Mouse (Mus musculus): ENCODE data around the gene Olfr558. TPM values are rescaled to one million over a fixed set of nuclear protein-coding genes. Genes with fewer than 3 reads are reported as not detected.

The Olfr558 gene
- polyA plus RNA-seq, 1 experiment from 2014 or later, result not detected

DNA sequence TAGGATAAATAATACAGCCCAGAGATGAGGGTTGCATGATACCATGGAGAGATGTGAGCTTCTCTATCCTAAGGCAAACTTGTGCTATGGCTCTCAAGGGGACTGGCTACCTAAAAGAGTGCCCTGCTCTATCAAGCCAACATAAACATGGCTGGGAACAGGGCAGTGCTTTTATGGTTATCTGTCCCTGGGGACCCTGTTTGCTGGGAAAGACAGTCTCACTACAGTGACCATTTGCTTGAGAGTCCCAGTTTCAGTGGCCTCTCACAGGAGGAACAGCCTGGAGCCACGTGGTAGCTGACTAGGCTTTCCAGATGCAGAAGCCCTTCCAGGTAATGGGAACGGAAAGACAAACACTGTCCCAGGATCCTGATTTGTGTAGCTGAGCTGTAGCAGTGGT is 35.7 kb downstream of the Olfr558 start:
- ATAC-seq (ENCODE audit: low FRiP score, low read depth), result no peak

GRCm38 (mm10) chr7:102752086-102752485 is 50.1 kb downstream of the Olfr558 start:
- Histone ChIP-seq H3K4me3 (no peak overlapping the region), H3K36me3 (no peaks in the 10 kb centered on the region), H3K4me1 (no peaks in the 10 kb centered on the region), H3K9ac (replicated peaks) (no peak overlapping the region), H3K27me3 (no peaks in the 10 kb centered on the region), H3K27ac (replicated peaks) (no peak overlapping the region), H3K4me2 (replicated peaks) (no peak overlapping the region), H3K9me3 (no peaks in the 10 kb centered on the region)
- WGBS, result 16% methylated on average over 1 of the region's 1 CpGs
- ATAC-seq (ENCODE audit: low FRiP score, low read depth), result no peak

More for the DNA sequence above, 35.7 kb downstream of the Olfr558 start:
- H3K36me3 ChIP-seq, result no peaks in the 10 kb centered on the region
- H3K4me1 ChIP-seq, result no peaks in the 10 kb centered on the region
- H3K4me2 ChIP-seq (replicated peaks), result no peak overlapping the region
- H3K9ac ChIP-seq (replicated peaks), result no peak overlapping the region
- H3K27me3 ChIP-seq, result no peaks in the 10 kb centered on the region
- 69% methylated on average over 2 of the region's 2 CpGs for WGBS
- no peaks in the 10 kb centered on the region for H3K9me3 ChIP-seq
- H3K4me3 ChIP-seq, result no peak overlapping the region
- no peak overlapping the region for H3K27ac ChIP-seq (replicated peaks)

DNA sequence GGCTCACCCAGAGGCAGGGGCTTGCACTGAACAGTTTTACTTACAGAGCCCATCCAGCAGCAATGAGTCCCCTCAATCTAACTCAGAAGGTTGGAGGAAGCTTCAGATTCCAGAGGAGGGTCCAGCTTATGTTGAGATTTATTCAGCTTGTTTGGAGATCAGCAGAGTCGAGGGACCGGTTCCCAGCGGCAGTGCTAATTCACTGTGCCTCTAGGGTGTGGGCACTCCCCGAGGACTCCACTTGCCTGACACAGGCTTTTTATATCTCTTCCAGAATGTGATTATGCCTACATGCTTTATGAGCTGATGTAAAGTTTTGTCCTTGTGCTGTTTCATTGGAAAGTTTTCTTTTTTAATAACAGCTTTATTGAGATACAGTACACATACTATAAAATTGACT is 57.3 kb downstream of the Olfr558 start, which contains the start of the genes Olfr560 and Olfr78:
Gene Olfr560 (minus strand): TSS at position 101 of the 400 bp plus-strand sequence.
Gene Olfr78 (minus strand): TSS at position 206 of the 400 bp plus-strand sequence.
- no peak for ATAC-seq (ENCODE audit: low FRiP score, low read depth)
- H3K27ac ChIP-seq (replicated peaks), result no peak within 1 kb of the TSS
- H3K4me2 ChIP-seq (replicated peaks), result no peak within 1 kb of the TSS
- no peaks in the 10 kb centered on the region for H3K4me1 ChIP-seq
- H3K9me3 ChIP-seq, result no peaks in the 10 kb centered on the region
- no peaks in the 10 kb centered on the region for H3K36me3 ChIP-seq
- H3K4me3 ChIP-seq, result no peak within 1 kb of the TSS
- 84% methylated on average over 4 of the region's 4 CpGs for WGBS
- H3K9ac ChIP-seq (replicated peaks), result no peak within 1 kb of the TSS
- H3K27me3 ChIP-seq, result no peaks in the 10 kb centered on the region

Other genes with a start within 250 kb of the Olfr558 start
- 0.46 and 0.80 TPM in 2 replicates for gene Olfr543, start 220.5 kb upstream of the Olfr558 start, polyA plus RNA-seq (2016; fragmentation: Nextera tagmentation; extraction: Ambion mirVana)
- gene Olfr544, start 213.9 kb upstream of the Olfr558 start, polyA plus RNA-seq (2016; fragmentation: Nextera tagmentation; extraction: Ambion mirVana), result 0.20 and 0.24 TPM in 2 replicates
- 0.11 and 0.14 TPM in 2 replicates for gene Olfr545, start 202.6 kb upstream of the Olfr558 start, polyA plus RNA-seq (2016; fragmentation: Nextera tagmentation; extraction: Ambion mirVana)
- not detected in 2 replicates for gene Olfr547, start 167.5 kb upstream of the Olfr558 start, polyA plus RNA-seq (2016; fragmentation: Nextera tagmentation; extraction: Ambion mirVana)
- not detected in 2 replicates for gene Olfr548-ps1, start 161.3 kb upstream of the Olfr558 start, polyA plus RNA-seq (2016; fragmentation: Nextera tagmentation; extraction: Ambion mirVana)
- not detected in 2 replicates for gene Olfr549, start 152.3 kb upstream of the Olfr558 start, polyA plus RNA-seq (2016; fragmentation: Nextera tagmentation; extraction: Ambion mirVana)
- 0.26 and 0.94 TPM in 2 replicates for gene Trim21, start 136.7 kb upstream of the Olfr558 start, polyA plus RNA-seq (2016; fragmentation: Nextera tagmentation; extraction: Ambion mirVana)
- gene Olfr550, start 130.8 kb upstream of the Olfr558 start, polyA plus RNA-seq (2016; fragmentation: Nextera tagmentation; extraction: Ambion mirVana), result not detected in 2 replicates
- not detected in 2 replicates for gene Olfr551, start 110.3 kb upstream of the Olfr558 start, polyA plus RNA-seq (2016; fragmentation: Nextera tagmentation; extraction: Ambion mirVana)
- gene Olfr552, start 104.4 kb upstream of the Olfr558 start, polyA plus RNA-seq (2016; fragmentation: Nextera tagmentation; extraction: Ambion mirVana), result not detected in 2 replicates
- gene Olfr553, start 84.0 kb upstream of the Olfr558 start, polyA plus RNA-seq (2016; fragmentation: Nextera tagmentation; extraction: Ambion mirVana), result not detected in 2 replicates
- not detected in 2 replicates for gene Olfr554, start 63.8 kb upstream of the Olfr558 start, polyA plus RNA-seq (2016; fragmentation: Nextera tagmentation; extraction: Ambion mirVana)
- gene Olfr555, start 43.4 kb upstream of the Olfr558 start, polyA plus RNA-seq (2016; fragmentation: Nextera tagmentation; extraction: Ambion mirVana), result not detected in 2 replicates
- not detected in 2 replicates for gene Olfr556, start 37.3 kb upstream of the Olfr558 start, polyA plus RNA-seq (2016; fragmentation: Nextera tagmentation; extraction: Ambion mirVana)
- gene Trim68, start 14.9 kb upstream of the Olfr558 start, polyA plus RNA-seq (2016; fragmentation: Nextera tagmentation; extraction: Ambion mirVana), result 9.5 and 9.6 TPM in 2 replicates
- gene Olfr557, start 6.3 kb upstream of the Olfr558 start, polyA plus RNA-seq (2016; fragmentation: Nextera tagmentation; extraction: Ambion mirVana), result not detected in 2 replicates
- not detected in 2 replicates for gene Olfr33, start 16.9 kb downstream of the Olfr558 start, polyA plus RNA-seq (2016; fragmentation: Nextera tagmentation; extraction: Ambion mirVana)
- not detected in 2 replicates for gene Olfr559, start 25.3 kb downstream of the Olfr558 start, polyA plus RNA-seq (2016; fragmentation: Nextera tagmentation; extraction: Ambion mirVana)
- gene Olfr560, start 57.2 kb downstream of the Olfr558 start, polyA plus RNA-seq (2016; fragmentation: Nextera tagmentation; extraction: Ambion mirVana), result not detected in 2 replicates
- not detected in 2 replicates for gene Olfr78, start 57.3 kb downstream of the Olfr558 start, polyA plus RNA-seq (2016; fragmentation: Nextera tagmentation; extraction: Ambion mirVana)
- not detected in 2 replicates for gene Olfr561, start 69.0 kb downstream of the Olfr558 start, polyA plus RNA-seq (2016; fragmentation: Nextera tagmentation; extraction: Ambion mirVana)
- gene Olfr564, start 101.3 kb downstream of the Olfr558 start, polyA plus RNA-seq (2016; fragmentation: Nextera tagmentation; extraction: Ambion mirVana), result not detected in 2 replicates
- gene Olfr566, start 156.6 kb downstream of the Olfr558 start, polyA plus RNA-seq (2016; fragmentation: Nextera tagmentation; extraction: Ambion mirVana), result not detected in 2 replicates
- not detected in 2 replicates for gene Olfr568, start 174.9 kb downstream of the Olfr558 start, polyA plus RNA-seq (2016; fragmentation: Nextera tagmentation; extraction: Ambion mirVana)
- gene Olfr569, start 188.7 kb downstream of the Olfr558 start, polyA plus RNA-seq (2016; fragmentation: Nextera tagmentation; extraction: Ambion mirVana), result not detected in 2 replicates
- gene Olfr570, start 192.4 kb downstream of the Olfr558 start, polyA plus RNA-seq (2016; fragmentation: Nextera tagmentation; extraction: Ambion mirVana), result not detected in 2 replicates
- not detected in 2 replicates for gene Olfr571, start 215.3 kb downstream of the Olfr558 start, polyA plus RNA-seq (2016; fragmentation: Nextera tagmentation; extraction: Ambion mirVana)
- not detected in 2 replicates for gene Olfr572, start 222.2 kb downstream of the Olfr558 start, polyA plus RNA-seq (2016; fragmentation: Nextera tagmentation; extraction: Ambion mirVana)
- gene Olfr573-ps1, start 240.4 kb downstream of the Olfr558 start, polyA plus RNA-seq (2016; fragmentation: Nextera tagmentation; extraction: Ambion mirVana), result not detected in 2 replicates
- gene Olfr574, start 246.3 kb downstream of the Olfr558 start, polyA plus RNA-seq (2016; fragmentation: Nextera tagmentation; extraction: Ambion mirVana), result not detected in 2 replicates

Measured in midbrain, embryonic 12.5 days (tissue).